Mouse (Mus musculus): ENCODE data around the gene Hba-x.
"Not testable (repeated sequence)": the region's sequence is repeated elsewhere in the genome, so short reads cannot be mapped to it uniquely, and the experiment has no call there.

The Hba-x gene

DNA sequence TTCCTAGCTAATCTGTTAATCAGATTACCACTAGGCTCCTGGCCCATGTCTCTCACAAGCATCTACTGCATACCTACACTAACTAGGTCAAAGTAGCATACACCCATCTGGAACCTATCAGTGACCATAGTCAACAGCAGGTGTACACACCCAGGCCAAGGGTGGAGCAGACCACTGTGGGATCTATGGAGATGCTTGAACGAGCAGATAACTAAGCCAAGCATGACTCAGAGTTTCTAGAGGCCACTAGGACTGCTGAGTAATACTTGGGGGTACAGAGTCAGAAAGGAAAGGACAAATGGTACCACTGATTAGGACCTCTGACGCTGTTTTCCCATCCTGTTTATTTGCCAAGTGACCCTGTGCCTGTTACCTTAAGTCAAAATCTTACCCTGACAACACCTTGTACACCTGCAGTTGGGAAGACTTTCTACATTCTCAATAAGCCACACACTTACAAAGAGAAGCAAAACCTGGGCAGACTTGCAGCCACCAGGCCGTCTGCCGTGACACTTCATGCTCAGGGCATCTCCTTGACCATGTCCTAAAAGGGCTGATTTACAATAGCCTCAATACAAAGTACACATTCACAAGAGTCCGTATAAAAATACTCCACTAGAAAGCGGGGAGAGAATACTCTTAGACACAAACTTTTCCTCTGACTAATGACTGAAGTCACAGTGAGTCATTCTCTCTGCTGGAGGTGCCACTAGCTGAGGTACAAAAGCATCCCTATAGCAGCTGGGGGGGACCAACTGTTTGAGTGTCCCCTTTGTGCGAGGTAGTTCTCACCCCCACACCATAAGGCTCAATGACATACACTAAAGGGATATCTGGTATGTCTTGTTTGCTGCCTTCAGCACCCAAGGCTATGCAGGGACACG, 25.1 kb upstream of the Hba-x start:
- no peak for DNase-seq

DNA sequence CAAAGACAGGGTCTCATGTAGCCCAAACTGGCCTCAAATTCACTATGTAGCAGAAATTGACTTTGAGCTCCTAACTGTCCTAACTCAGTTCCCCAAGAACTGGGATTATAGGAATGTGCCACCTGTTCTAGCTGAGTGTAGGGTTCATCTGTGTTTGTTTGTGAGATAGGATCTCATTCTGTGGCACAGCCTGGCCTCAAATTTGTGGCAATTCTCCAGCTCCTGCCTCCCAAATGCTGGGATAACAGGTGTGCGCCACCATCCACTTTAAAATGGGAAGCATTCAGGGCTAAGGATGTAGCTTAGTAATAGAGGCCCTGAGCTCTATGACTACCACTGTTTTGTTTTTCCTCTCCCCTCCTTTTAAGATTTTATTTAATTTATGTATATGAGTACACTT, 23.1 kb upstream of the Hba-x start:
- no peak for DNase-seq

DNA sequence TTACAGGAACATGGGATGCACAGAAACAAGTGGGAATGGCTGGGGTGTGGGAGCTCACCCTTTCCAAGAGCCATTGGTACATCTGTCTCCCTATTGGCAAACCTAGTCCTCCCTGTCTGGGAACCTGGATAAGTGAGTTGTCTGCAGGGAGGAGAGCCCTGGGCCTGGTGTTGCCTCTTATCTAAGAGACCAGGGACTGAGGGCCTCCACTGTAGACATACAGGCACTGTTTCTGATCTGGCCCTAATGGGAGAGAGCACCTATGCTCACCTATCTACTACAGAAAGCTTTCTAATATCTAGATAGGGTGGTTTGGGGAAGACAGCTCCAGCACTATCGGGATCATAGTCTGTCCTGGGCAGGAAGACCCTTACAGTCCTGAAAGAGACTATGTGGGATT, 20.1 kb upstream of the Hba-x start:
- DNase-seq, result no peak

DNA sequence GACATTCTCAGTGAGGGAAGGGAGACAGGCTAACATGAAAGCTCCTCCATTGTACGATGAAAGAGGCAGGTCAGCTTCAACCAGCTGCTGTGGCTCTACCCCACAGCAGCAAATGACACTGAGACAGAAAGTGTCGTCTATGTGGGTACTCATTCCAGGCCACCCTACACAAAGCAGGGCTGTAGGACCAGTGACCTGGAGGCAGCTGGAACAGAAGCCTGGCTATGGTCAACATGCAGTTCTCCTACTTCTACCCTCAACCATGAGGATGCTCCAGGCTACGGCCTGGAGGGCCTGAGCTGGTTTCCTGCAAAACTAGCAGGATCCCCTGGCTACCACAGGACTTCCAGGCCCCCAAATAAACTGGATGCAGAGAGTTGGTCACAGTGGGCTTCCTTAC, 19.6 kb upstream of the Hba-x start:
- no peak for DNase-seq

DNA sequence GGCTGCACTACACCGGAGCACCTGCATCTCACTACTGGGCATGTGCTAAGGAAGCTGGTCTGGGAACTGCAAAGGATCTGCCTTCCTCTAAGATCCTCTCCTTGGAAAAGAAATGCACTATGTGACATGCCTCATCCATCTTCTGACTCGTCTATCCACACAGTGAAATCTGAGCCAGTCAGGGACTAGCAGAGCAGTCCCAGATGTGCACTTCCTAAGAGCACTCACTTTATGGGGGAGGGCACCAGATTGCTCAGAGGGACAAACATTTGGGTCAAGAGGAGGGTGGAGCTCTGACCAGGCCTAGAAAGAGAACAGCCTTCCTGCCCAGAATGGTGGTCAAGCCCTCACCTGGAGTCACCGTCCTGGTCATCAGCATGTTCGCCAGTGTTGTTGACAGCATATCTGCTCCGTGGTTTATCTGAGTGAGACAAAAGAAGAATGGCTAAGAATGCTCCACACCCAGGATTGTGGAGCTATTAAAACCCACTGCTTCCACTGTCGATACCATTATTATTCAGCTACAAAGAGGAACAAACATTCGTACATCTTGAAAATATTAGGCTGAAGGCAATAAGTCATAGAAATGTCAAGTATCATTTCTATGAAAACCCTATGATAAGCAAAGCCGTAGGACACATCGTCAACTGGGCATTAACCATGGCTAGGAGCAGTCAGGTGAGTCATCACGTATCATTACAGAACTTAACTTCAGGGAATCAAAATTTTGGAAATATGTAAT, 13.4 kb upstream of the Hba-x start:
- no peak for DNase-seq

DNA sequence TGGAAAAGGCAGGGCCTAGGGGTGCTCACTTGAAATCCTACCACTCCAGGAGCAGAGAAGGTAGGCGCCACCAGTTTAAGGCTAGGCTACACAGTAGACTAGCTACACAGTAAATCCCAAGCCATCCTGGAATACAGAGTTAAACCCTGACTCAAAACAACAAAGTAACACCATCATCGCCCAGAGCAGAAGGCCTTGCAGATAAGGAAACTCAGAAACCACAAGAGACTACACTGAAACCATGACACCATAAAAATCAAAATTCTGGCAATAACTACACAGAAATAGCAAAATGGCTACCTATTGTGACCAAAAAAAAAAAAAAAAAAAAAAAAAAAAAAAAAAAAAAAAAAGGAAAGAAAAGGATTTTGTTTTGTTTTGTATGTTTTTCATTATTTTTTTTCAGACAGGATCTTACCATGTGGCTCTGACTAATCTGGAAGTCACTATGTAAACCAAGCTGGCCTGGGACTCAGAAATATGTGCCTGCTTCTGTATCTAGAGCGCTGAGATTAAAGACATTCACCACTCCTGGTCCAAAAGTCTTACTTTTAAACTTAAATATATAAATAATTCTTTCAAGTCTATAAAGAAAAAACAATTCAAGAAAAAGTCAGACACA, 11.0 kb upstream of the Hba-x start:
- DNase-seq, result no peak

DNA sequence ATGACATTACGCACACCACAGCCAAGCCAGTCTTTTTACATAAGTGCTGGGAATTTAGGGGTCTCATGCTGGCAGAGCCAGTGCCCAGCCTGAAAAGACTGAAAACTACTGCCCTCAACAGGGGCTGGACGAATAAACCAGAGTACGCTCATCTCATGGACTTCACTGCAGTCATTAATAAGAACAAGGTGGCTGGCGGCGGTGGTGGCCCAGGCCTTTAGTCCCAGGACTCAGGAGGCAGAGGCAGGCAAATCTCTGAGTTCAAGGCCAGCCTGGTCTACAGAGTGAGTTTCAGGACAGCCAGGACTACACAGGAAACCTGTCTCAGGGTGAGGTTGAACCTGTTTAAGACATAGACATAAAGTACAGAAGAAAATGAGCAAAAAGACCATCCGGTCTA, 10.0 kb upstream of the Hba-x start:
- no peak for DNase-seq

DNA sequence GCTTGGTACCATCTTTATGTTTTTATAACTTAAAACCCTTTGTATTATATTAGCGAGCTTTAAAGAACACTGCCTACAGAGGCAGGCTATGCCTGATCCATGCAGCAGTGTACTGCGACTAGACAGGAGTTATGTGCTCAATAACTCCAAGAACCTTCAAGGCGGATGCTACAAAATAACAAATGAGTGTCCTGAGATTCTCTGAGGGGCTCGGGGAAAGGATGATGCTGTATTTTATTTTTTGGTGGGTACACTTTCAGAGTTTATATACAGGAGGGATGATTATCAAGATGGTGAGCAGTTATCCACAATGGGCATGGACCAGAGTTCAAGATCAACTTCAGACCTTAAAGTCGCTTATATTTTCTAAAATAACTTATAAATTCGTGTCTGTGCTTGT, 9.4 kb upstream of the Hba-x start:
- DNase-seq, result no peak

DNA sequence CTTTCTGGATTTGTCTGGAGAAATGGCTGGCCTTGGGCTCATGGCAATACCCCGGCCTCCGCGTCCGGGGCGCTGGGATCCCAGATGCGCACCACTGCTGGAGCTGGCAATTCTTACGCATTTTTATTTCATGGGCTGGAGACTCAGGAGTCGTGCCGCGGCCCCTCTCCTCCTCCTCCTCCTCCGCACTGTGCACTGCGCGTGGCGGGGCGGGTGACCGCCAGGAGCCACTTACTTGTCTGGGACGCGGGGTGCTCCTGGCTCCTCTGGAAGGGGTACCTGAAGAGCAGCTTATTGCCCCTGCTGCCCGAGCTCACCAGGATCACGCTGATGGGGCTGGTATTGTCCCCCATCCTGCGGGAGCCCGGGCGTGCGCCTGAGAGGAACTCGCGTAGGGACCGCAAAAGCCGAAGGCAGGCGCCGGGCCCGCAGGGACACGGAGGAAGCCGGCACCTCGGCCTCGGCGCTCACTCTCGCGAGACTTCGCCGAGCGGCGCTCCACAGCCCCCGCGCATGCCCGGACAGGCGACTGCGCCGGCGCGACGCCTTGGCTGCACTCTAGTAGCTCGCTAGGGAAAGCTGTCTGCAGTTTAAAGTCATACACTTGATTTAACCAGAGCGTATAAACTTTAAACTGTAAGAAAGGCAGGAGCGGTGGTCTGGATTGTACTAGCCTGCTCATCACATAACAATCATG, 8.9 kb upstream of the Hba-x start, which contains the start of gene Nprl3:
Gene Nprl3, minus strand, starts transcription at position 520 of the 697 bp plus-strand sequence.
- peak; percentile 96 for DNase-seq

DNA sequence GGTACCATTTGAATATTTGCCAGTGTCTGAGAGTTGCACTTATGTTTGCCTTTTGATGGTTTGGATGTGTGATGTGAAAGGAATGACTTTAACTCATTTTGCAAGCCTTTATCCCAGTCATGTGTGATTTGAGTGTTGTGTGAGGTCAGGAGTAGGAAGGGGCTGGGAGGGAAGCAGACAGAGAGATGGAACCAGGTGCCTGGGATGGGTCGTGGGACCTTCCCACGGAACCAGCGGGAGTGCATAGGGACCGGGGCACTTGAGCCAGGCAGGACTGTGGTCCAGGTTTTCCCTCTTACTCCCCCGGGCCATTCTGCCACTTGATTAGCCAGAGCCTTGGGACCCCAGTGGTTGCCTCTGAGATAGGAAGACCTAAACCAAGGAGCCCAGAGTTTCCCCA, 8.2 kb upstream of the Hba-x start:
- no peak for DNase-seq

DNA sequence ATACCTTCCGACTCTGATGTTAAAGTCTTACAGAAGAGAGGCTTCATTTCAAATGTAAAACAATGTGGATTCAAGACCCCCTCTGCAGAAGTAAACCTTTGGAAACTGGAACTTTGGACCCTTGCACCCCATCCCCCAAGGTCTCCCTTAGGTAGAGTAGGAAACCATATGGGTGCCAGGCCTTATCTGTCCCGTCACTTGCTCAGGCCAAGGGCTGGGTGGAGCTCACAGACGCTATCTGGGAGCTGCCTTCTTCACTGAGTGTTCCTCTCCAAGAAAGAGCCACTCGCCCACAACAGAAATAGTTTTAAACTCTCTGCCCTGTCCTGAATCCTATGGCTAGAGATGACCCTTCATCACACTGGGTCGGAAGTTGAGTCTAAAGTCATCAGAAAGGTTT, 7.2 kb upstream of the Hba-x start:
- DNase-seq, result no peak

DNA sequence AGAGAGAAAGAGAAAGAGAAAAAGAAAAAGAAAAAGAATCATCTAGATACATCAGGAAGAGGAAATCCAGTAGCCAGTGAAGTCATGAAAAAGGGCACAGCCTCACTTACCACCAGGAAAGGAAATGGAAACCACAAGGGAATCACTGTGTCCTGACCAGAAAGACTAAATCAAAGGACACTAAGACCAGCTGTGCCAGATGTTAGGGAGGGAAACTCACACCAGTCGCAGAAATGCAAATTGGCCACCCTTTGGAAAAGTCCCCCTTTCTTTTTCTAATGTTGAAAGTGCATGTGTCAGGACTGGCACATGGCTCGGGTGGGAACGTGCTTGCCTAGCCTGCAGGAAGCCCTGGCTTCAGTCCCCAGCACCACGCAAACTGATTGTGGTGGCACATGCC, 5.0 kb upstream of the Hba-x start:
- no peak for DNase-seq

DNA sequence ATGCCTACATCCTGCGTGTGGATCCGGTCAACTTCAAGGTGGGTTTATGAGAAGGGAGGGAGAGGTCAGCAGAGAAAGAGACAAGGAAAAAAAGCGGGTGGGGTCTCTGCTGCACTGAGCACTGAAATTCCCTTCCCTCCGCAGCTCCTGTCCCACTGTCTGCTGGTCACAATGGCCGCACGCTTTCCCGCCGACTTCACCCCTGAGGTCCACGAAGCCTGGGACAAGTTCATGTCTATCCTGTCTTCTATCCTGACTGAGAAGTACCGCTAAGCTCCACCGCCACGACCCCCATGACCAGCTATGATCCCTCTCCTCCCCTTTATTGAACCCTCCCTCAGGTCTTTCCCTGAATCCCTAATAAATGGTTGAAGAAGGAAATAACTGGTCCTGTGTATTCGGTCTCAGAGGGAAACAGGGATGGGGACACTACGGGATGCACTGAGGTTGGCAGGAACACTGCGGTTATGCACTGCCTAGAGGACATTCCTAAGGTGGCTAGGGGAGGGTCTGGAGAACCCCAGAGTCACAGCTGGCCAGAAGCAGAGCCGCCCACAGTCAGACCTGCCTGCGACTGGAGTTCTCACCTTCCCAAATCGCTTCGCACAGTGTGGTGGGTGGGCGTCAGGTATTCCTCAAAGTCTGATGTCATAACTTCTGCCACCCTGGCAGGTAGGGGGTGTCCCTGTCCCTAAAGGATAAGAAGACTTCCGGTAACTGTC, 1.7 kb downstream of the Hba-x start:
- DNase-seq, result no peak

DNA sequence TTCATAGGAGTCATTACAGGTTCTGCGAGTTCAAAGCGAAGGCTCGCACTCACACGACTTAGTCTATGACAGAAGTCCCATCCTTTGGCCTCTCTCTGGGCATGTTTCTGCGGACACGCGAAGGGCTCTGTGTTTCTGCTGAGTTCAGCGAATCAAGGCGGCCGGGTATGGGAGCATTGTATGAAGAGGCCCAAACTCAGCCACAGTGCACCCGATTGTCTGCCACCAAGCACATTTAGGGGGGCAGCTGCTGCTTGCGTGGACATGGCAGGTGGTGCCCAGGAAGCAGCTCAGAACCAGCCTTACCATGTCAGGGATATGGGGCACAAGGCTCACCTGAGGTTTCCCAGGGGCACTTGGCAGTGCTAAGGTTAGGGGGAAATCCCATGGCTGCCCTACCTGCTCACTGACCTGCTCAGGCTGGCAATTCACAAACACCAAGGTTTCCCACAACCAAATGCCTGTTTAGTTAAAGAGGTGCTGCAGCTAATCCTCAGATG, 2.3 kb downstream of the Hba-x start:
- no peak for DNase-seq

DNA sequence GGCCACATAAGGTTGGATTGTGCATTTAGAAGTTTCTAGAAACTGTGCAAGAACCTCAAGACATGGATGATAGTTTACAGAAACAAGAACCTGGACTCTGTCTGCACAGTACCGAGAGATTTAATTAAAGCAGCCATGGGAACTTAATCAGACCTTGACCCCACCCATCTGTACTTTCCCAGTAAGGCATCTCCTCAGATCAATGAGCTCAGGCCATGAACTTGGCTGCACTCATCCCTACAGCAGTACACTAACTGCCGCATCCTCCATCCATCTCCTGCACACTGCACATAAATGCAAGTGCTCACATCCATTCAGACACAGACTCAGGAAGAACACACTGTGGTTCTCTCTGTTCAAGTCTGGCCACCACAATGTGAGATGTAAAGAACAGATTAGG, 4.4 kb downstream of the Hba-x start:
- DNase-seq, result no peak

DNA sequence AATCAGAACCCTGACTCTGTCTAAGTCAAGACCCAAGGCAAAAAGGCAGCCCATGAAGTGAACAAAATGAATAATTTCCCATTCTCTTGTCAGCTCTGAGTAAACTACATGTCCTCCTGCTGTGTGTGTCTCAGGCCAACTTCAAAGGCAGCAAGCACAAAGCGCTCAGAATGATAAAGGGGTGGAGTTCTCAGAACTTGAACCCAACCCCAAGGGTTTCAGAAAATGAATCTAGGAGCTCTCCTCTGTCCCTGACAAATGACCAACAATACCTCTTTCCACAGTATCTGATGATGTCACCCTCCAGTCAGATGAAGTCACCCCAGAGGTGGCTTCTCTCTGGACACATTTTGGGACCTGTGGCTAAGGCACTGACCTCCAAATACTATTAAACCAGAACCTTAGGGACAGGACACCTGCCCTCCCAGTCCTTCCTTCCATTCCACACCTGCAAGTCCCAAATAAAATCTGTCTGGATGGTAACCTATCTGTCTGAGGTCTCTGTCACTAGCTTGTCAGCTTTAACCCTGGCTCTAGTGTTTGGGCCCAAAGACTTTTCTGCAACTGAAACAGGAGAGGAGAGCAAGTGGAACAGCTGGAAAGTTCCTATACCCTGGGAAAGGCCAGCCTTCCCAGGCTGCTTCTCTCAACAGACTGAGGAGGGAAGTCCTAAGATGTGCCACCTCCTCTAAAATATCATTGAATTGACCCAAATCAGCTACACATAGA, 5.4 kb downstream of the Hba-x start:
- DNase-seq, result no peak

DNA sequence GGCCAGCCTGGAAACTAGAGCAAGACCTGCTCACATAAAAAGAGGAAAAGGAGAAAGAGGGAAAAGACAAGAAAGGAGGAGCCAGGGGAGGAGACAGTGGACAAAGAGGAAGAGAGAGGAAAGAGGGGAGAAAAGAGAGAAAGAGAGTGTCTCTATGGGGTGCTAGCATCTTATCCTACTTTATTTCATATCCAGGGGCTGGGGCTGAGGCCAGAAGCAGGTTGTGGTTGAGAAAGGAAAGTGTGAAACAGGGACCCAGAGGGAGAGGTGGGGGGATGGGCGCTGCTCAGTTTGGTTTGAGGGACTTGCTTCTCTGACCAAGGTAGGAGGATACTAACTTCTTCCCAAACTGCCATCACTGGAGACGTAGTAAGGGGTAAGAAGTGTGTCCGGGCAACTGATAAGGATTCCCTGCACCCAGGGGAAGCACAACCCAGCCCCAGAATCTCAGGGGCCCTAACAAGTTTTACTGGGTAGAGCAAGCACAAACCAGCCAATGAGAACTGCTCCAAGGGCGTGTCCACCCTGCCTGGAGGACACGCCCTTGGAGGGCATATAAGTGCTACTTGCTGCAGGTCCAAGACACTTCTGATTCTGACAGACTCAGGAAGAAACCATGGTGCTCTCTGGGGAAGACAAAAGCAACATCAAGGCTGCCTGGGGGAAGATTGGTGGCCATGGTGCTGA, 7.0 kb downstream of the Hba-x start, which contains the start of gene Hba-a1:
Gene Hba-a1, plus strand, starts transcription at position 421 of the 687 bp plus-strand sequence.
- DNase-seq, result not testable (repeated sequence)

DNA sequence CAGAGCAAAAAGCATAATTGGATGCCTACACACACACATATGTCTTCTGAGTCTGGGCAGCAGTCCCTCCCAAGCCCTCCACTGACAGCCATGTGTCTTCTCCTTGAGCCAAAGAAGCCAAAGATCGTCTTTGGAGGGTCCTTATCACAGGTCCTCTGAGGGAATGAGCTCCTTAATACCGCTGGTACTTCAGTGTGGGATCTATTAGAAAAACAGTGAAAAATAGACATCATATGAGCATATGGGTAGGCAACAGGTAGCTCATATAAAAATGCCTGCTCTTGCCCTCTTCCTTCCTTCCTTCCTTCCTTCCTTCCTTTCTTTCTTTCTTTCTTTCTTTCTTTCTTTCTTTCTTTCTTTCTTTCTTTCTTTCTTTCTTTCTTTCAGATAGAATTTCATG, 8.4 kb downstream of the Hba-x start:
- DNase-seq, result not testable (repeated sequence)

DNA sequence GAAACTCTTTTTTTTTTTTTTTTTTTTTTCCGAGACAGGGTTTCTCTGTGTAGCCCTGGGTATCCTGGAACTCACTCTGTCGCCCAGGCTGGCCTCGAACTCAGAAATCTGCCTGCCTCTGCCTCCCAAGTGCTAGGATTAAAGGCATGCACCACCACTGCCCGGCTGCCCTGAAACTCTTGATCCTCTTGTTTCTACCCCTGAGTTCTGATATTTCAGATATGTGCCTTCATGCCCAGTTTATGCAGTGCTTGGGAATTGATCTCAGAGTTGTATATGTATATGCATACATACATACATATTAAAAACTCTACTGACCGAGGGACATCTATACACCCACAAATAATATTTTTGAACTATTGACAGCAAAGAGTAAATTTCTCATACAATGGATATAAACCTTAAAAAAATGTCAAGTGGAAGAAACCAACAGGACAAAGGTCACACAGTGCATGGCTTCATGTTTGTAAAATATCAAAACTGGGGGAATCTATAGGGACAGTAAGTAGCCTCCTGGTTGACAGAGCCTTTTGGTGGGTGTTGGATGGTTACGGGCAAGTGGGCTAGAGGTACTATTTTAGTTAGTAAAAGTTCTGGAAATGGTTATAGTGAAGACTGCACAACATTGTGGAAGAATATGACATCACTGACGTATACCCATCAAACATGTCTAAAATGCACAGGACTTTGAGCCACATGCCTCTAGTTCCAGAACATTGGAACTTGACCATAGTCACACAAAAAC, 9.0 kb downstream of the Hba-x start:
- no peak for DNase-seq

DNA sequence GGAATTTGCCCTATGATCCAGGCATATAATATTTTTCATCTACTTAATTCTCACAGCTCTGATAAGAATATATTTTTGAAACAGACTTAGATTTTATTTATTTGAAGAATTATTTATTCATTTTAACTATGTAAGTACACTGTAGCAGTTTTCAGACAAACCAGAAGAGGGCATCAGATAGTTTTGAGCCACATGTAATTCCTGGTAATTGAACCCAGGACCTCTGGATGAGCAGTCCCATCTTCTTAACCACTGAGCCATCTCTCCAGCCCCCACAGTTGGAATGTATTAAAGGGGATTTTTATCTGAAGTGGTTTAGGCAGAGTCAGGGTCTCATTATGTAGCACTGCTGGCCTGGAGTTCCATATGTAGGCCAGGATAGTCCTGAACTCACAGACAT, 9.7 kb downstream of the Hba-x start:
- not testable (repeated sequence) for DNase-seq

All from right cerebral cortex, adult 18-20 months (tissue).